Mouse (Mus musculus) layer of hippocampus, adult 2 months (tissue): Measurements from ENCODE around the gene Vgll4. TPM values are rescaled to one million over a fixed set of nuclear protein-coding genes. Genes with fewer than 3 reads are reported as not detected.

Experiments
- DNase-seq, 2 experiments: peaks; one replicate each; pipeline ENCODE4 v3.0.0; 2022; ENCODE audit warnings: low spot score in 2 of 2
- H3K27ac ChIP-seq: fragments of 200-600 bp; 2 replicates; pipeline ENCODE4 v1.8.1; 2022
- H3K4me3 ChIP-seq: fragments of 200-600 bp; 2 replicates; pipeline ENCODE4 v1.8.1; 2022; ENCODE audit warnings: mild to moderate bottlenecking
- CTCF ChIP-seq: fragments of 200-600 bp; conservative IDR thresholded peaks from 2 replicates; pipeline ENCODE4 v1.8.1; 2022; ENCODE audit warnings: antibody characterized with exemption, mild to moderate bottlenecking, moderate library complexity
- total RNA-seq, 2 experiments: library from RNA; stranded (reverse); gene quantifications; 2 replicates each; pipeline ENCODE4 v1.2.3; 2021

The Vgll4 gene
- total RNA-seq, 2 experiments from 2014 or later: 44.2 to 44.8 TPM

- no peak for TF ChIP-seq CTCF
- H3K4me3 ChIP-seq: peak overlapping the region; percentile 76
- no peak for DNase-seq
- peak overlapping the region; percentile 88 for H3K27ac ChIP-seq
Measured at GRCm38 (mm10) chr6:114918994-114919393, 50.8 kb downstream of the Vgll4 start.

GRCm38 (mm10) chr6:114917770-114918635 is 51.8 kb downstream of the Vgll4 start:
- Histone ChIP-seq H3K4me3 (peak overlapping the region; percentile 76), H3K27ac (peak overlapping the region; percentile 88)
- no peak for DNase-seq
- no peak for TF ChIP-seq CTCF

GRCm38 (mm10) chr6:114917129-114917528 is 52.7 kb downstream of the Vgll4 start:
- Histone ChIP-seq H3K27ac (peak overlapping the region; percentile 88), H3K4me3 (peak overlapping the region; percentile 26)
- TF ChIP-seq CTCF: no peak
- no peak for DNase-seq

DNA sequence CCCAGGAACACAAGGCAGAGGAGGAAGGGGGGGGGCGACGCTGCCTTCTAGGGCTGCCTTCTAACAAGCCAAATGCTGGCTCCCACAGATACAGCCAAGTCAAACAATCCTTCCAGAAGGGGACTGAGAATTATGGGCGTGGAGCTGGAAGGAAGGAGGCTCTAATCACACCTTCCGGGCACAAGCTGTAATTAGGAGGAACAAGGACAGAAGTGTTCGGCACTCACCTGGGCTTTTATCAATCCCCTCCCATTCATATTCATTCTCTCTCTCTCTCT is 53.1 kb downstream of the Vgll4 start:
- Histone ChIP-seq H3K4me3 (peak overlapping the region; percentile 13; the same call in 1 of the 2 replicates), H3K27ac (peak overlapping the region; percentile 61; the same call in 1 of the 2 replicates)
- no peak for DNase-seq
- no peak for TF ChIP-seq CTCF

DNA sequence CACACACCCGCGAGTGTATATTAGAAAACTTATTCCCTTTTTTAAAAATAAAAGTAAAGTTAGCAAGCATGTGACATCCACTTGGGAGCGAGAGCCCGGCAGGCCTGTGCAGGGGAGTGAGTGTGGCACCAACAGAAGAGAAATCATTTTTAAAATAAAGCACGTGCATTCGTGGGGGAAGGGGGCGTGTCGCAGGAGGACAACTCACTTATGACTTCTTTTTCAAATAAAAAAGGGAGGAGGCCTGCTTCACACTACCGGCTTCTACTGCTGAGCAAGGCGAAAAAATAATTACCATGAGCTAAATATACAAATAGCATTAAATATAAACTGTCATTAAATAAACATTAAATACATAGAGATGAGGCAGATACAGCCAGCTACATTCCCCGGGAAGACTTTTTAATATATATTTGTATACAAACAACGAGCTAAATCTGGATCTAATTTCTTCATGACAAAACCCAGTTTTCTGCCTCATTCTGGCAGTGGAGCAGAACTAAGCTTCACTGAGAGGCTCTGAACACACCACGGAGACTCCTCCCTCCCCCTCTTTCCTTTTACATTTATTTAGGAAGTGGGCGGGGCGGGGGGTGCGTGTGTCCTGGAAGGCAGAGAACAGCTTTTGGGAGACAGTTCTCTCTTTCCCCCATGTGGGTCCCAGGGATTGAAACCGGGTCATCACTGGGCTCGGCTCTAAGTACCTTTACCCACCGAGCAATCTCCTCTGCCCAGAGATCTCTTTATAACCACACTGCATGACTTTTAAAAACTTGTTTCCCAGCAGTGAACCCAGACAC is 53.7 kb downstream of the Vgll4 start:
- TF ChIP-seq CTCF: no peak
- peak overlapping the region; percentile 61; the same call in 1 of the 2 replicates for H3K27ac ChIP-seq
- peak overlapping the region; percentile 13; the same call in 1 of the 2 replicates for H3K4me3 ChIP-seq
- DNase-seq: no peak

DNA sequence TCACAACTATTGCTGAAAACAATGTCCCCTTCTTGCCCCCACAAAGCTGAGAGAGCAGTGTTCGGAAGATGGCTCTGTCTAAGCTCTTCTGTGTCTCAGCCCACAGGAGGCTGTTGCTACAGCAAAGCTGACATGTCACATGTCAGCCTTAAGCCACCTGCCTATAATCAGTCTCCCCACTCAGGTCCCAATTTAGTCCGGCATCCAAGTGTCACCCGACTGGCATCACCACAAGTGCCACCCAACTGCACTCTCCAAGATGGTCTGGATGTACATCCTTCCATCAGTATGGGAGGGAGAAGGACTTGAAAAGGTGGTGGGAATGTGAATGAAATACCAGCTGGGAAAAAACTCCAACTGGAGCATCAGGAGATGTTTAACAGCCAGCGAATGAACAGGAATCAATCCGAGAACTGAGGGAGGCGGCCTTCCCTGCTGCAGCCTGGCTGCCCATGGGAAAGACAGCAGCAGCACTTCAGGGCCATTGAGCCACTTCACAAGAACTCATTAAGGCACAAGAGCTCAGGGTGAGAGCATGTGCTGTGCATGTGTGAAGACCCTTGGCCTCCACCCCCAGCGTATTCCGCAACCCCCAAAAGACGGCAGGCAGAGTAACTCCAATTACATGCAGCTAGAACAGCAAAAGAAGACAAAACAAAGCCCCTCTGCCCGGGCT is 55.6 kb downstream of the Vgll4 start:
- no peak for TF ChIP-seq CTCF
- DNase-seq: no peak
- Histone ChIP-seq H3K27ac (peak overlapping the region; percentile 52), H3K4me3 (no peak overlapping the region)

- H3K4me3 ChIP-seq: no peak overlapping the region
- H3K27ac ChIP-seq: peak overlapping the region; percentile 52; the same call in 1 of the 2 replicates
- no peak for TF ChIP-seq CTCF
- DNase-seq: no peak
Measured at GRCm38 (mm10) chr6:114913142-114913541, 56.7 kb downstream of the Vgll4 start.

- DNase-seq: no peak
- no peak overlapping the region for H3K27ac ChIP-seq
- TF ChIP-seq CTCF: no peak; the same call in 1 of the 2 replicates
- no peak overlapping the region for H3K4me3 ChIP-seq
Measured at GRCm38 (mm10) chr6:114911540-114911939, 58.3 kb downstream of the Vgll4 start.

DNA sequence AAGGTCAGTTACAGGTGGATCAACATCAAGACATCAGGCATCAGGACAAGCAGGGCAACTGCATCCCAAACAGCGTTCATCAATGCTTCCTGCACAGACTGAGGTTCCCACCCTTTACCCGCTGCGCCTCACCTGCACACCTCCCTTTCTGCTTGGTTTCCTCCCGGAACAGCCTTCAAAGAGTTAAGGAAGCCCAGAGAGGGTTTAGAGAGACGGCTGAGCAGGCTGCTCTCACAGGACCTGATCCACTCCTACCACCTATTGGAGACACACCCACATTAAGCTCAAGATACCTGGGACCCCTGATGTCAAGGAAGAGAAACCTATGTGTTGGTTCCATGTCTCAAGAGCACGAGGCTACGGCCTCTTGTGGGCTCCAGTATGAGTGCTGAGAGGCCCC is 60.0 kb downstream of the Vgll4 start:
- no peak for DNase-seq
- TF ChIP-seq CTCF: no peak
- Histone ChIP-seq H3K27ac (no peak overlapping the region), H3K4me3 (no peak overlapping the region)

DNA sequence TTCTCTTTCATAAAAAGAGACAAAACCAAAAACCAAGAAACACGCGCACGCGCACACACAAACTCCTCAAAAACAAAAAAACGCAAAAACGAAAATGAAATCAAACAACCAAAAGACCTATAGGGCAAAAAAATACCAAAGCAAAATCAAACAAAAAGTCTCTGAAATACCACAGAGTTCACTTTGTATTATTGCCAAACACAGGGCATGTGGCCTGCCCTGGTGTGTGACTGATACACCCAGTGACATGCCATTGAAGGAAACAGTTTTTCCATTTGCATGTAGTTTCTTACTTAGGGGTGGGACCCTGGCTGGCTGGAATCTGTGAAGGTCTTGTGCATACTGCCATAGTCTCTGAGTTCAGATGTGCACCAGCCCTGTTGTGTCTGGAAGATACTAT is 62.3 kb downstream of the Vgll4 start:
- Histone ChIP-seq H3K4me3 (no peak overlapping the region), H3K27ac (no peak overlapping the region)
- no peak for TF ChIP-seq CTCF
- DNase-seq: no peak

DNA sequence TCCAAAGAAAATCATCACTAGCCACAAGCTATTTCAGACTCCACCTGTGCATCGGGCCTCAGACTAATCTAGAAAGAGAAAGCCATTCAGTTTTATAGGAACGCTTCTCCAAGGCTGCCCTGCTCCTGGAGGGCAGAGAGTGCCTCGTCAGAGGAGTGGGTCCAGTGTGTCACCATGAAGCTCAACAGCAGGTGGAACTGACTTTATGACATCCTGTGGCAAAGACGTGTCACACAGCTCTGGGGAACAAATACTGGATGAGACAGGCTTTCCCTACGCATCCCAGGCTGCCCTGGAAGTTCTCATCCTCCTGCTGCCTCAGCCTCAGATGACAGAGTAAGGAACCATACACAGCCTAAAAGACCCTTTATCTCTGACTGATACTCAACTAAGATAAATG is 63.6 kb downstream of the Vgll4 start:
- no peak for DNase-seq
- no peak for TF ChIP-seq CTCF
- Histone ChIP-seq H3K4me3 (no peak overlapping the region), H3K27ac (peak overlapping the region; percentile 61; the same call in 1 of the 2 replicates)

DNA sequence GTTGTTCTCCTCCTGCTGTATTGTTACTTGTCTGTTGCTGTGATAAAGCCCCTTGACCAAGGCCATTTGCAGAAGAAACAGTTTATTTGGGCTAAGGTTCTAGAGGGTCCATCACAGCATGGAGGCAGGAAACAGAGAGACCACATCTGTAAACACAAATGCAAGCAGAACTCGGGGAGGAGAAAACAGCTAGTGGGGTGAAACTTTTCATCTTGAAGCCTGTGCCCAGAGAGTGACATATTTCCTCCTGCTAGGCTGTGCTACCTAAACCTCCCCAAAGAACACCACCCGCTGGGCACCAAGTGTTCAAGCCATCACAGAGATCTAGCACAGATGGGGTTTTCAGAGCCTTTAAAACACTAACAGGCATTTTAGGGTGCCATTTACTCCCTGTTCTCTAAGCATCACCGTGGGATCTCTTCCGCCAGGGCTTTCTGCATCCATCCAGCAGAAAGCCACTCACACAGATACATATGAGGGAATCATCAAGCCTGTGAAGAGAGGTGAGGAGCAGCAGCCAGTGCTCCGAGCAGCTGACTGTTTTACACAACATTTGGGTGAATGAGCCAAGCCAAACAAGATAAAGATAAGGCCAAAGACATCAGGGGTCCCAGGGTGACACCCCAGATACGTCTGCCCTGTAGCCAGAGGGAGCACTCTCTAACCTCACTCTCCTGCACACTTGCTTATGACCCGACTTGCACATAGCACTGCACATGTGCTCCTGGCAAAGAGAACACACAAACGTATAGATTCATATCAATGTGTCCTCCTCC is 64.4 kb downstream of the Vgll4 start:
- H3K4me3 ChIP-seq: no peak overlapping the region
- peak overlapping the region; percentile 61 for H3K27ac ChIP-seq
- TF ChIP-seq CTCF: no peak
- no peak for DNase-seq

GRCm38 (mm10) chr6:114904818-114905217 is 65.0 kb downstream of the Vgll4 start:
- TF ChIP-seq CTCF: no peak
- H3K4me3 ChIP-seq: no peak overlapping the region
- DNase-seq: no peak

More at GRCm38 (mm10) chr6:114904818-114905217, 65.0 kb downstream of the Vgll4 start:
- no peak overlapping the region; the same call in 1 of the 2 replicates for H3K27ac ChIP-seq
